Mouse (Mus musculus) thymus, postnatal 36 days (tissue): ENCODE measurements around the gene Gapt.
"Not testable (repeated sequence)": the region's sequence is repeated elsewhere in the genome, so short reads cannot be mapped to it uniquely, and the experiment has no call there.

ENCODE experiments used
- DNase-seq, 2 experiments: peaks; one replicate each; pipeline ENCODE4 v3.0.0; 2022; ENCODE audit warnings: mixed read lengths in 2 of 2

Gene Gapt

GRCm38 (mm10) chr13:110356941-110357340, at the start of gene Gapt:
Gene Gapt, minus strand, starts transcription at chr13:110357199.
- DNase-seq, result no peak

DNA sequence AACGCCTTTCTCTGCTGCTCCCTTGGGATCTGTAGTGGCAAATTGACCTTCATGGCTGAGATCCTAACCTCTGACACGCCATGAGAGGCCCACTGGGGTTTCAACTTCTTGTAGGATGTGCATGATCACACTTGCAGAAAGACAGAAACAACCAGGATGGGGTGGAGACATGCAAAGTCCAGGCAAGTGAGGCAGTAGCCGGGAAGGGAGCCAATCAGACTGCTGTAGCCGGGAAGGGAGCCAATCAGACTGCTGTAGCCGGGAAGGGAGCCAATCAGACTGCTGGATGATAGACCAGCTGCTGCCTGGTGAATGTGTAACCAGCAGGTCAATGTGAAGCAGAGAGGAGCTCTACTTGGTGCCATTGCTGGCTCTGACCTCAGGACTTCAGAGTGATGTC, 49.2 kb upstream of the Gapt start:
- no peak for DNase-seq

DNA sequence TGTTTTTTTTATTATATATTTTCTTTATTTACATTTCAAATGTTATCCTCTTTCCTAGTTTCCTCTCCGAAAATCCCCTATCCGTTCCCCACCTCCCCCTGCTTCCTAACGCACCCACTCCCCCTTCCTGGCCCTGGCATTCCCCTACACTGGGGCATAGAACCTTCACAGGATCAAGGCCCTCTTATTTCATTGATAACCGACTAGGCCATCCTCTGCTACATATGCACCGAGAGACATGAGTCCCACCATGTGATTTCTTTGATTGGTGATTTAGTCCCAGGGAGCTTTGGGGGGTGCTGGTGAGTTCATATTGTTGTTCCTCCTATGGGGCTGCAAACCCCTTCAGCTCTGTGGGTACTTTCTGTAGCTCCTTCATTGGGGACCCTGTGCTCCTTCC, 47.7 kb upstream of the Gapt start:
- DNase-seq, result not testable (repeated sequence)

GRCm38 (mm10) chr13:110404059-110404458, 47.1 kb upstream of the Gapt start:
- no peak for DNase-seq

- DNase-seq, result no peak
These were observed 44.9 kb upstream of the Gapt start for GRCm38 (mm10) chr13:110401877-110402276.

DNA sequence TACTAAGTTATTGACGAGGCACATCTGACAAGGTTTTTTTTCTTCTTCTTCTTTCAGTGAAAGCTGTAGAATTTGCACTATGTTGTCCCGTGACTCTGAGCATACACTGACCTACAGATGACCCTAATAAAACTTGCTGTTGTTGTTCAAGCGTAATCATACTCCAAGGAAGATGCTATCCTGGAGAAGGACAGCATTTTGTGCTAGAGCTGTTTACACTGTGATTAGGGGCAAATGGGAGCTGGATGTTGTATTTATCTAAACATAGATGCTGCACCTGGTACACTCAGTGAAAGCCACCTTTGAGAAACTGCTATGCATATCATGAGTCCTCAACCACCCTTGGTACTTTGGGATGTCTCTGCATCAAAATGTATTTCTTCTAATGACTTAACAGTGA, 44.4 kb upstream of the Gapt start:
- DNase-seq, result no peak

GRCm38 (mm10) chr13:110398513-110399270, 41.7 kb upstream of the Gapt start:
- DNase-seq, result no peak

DNA sequence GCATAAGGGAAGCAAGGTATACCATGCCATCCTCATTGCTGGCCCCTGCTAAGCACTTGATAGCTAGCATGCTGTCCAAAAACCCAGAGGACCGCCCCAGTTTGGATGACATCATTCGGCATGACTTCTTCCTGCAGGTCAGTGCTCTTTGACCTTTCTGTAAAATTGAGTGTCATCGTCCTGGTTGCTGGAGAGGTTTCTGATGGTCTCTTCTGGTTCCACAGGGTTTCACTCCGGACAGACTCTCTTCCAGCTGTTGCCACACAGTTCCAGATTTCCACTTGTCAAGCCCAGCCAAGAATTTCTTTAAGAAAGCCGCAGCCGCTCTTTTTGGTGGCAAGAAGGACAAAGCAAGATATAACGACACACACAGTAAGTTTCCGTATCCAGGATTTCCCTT, 40.8 kb upstream of the Gapt start:
- DNase-seq, result no peak

DNA sequence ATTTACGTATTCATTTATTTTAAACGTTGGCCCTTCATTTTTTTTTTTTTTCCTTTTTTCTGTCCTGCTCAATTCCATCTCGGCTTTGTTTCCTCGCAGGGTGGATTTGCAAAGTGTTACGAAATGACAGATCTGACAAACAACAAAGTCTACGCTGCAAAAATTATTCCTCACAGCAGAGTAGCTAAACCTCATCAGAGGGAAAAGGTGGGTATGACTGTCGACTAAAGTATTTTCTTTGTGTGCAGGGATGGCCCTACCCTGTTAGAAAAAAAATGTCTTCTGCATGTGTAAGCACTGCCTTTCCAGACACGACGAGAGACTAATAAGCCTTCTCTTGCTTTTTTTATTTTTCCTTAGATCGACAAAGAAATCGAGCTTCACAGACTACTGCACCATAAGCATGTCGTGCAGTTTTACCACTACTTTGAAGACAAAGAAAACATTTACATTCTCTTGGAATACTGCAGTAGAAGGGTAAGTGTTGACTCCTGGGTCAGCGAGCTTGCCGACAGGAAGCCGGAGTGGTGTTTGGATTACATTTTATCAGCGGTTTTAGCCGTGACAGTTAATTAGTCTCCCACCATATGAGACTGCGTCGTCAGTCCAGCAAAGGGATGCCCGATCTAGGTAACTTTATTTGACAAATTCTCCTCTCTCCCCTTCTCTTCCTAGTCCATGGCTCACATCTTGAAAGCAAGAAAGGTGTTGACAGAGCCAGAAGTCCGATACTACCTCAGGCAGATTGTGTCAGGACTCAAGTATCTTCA, 39.1 kb upstream of the Gapt start:
- DNase-seq, result no peak

- DNase-seq, result peak in 1 of 2 experiments; percentile 5
These were observed 38.3 kb upstream of the Gapt start for GRCm38 (mm10) chr13:110395179-110395794.

DNA sequence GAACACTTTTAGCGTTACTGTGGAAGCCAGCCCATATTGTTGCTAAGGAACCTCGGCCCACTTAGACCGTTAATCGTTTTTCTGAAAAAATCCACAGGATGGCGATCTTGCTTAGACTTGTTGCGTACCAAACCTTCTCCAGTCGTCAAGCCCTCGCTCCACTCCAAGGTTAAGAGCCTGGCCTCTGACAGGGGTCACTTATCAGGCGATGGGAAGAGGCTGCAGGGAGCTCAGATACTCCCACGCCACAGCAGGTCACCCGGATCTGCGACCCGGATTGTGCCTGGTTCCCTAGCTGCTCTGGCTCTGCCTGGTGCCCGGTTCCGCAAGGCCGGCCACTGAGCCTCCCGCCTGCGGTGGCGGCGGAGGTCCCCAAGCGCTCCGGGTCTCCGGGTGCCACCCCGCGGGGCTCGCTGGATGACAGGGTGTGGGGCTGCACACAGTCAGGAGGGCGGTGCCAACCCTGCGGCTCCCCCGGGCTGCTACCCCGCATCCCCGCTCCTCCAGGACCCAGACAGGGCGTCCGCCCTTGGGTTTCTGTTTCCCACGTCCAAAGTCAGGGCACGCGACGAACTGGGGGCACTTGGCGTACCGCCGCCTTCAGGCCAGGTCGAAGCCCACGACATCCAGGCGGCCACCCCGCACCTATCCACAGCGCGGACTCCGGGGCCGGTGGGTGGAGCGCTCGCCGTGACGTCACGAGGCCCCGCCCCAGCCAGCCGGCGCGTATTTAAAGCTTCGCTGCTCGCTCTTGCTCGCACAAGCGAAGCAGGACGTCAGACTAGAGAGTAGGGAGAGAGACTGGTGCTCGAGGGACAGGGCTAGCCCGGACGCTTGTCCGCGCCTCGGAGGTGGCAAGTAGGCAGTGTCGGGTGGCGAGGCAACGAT, 37.5 kb upstream of the Gapt start, which contains the start of gene Plk2:
Plk2 (plus strand) TSS at position 756 of the 888 bp plus-strand sequence.
- DNase-seq, result peak; percentile 89 to 93

DNA sequence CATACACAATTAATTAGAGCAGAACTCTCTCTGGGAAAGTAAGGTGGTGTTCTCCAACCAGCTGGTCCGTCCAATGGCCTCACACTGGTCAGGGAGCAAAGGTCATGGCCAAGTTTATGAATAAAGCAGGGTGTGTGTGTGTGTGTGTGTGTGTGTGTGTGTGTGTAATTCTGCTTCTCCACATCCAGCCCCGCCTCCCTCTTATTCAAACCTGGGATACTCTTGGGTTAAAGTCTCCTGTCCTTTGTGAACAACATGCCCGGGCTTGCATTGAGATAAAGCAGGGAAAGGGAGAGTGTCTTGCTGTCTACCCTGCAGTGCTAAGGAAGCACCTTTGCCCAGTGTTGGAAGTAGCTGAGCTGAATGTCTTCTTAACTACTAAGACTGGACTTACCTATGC, 35.6 kb upstream of the Gapt start:
- DNase-seq, result no peak

DNA sequence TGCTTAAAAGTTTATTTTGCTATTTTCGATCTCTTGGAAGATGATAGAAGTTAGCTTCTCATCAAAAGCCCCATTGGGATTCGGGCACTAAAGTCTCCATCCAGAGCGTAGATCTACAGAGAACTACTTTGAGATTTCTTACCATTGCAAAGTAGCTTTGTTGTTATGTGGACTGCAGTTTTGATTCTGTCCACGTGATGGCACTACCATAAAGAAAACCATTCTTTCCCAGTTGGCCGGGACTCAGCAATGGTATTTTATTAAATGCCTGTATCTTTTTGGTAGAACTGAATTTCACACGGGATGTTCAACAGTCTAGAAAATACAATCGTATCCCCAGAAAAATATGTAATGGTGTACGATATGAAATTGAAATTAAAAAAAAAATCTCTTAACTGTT, 35.2 kb upstream of the Gapt start:
- peak in 1 of 2 experiments; percentile 20 for DNase-seq

DNA sequence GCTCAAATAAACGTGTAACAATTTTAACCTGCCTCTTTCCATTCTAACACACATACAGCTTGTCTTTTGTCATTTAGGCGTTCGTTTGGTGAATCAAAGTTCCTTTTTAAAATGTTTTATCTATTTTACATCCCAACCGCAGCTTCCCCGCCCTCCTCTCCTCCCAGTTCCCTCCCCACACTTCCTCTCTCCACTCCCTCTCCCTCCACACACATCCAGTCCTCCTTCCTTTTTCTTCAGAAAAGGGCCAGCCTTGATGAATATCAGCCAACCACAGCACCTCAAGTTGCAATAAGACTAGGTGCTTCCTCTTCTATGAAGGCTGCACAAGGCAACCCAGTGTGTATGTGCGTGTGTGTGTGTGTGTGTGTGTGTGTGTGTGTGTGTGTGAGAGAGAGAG, 27.5 kb upstream of the Gapt start:
- DNase-seq, result no peak

DNA sequence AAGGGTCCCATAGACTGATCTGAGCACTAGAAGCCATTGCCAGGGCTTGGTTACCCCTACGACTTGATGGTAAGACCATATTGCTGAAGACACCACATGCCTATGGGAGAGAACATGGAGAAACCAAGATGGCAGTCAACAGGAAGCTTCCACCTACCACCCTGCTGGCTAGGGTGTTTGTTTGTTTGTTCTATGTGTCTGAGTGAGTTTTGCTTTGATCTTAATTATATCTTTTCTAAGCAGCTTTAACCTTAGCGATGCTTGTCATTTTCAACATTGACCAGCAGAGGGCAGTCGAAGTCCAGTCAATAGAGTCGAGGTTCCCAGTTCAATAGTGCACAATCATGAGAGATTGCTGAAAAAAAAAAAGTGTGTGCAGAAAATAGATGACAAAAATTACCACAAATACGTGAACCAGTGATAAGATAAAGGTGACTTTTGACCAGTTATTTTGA, 25.5 kb upstream of the Gapt start:
- DNase-seq, result no peak

GRCm38 (mm10) chr13:110369673-110370072, 12.7 kb upstream of the Gapt start:
- no peak for DNase-seq

- peak; percentile 8 to 31 for DNase-seq
These were observed 11.6 kb upstream of the Gapt start for GRCm38 (mm10) chr13:110368556-110369040.

- DNase-seq, result no peak
These were observed 11.1 kb upstream of the Gapt start for GRCm38 (mm10) chr13:110367961-110368555.

GRCm38 (mm10) chr13:110366477-110366876, 9.5 kb upstream of the Gapt start:
- DNase-seq, result no peak

- DNase-seq, result no peak
These were observed 6.7 kb upstream of the Gapt start for GRCm38 (mm10) chr13:110363722-110364121.

GRCm38 (mm10) chr13:110351051-110351450, 5.9 kb downstream of the Gapt start:
- no peak for DNase-seq

- no peak for DNase-seq
These were observed 10.3 kb downstream of the Gapt start for GRCm38 (mm10) chr13:110346707-110347106.
